Mouse (Mus musculus) lung, postnatal 10 days (tissue): ENCODE results near the gene Spata9.
A peak's percentile ranks its signal among the peaks of the same experiment; 100 is the strongest.

Experiments used
- DNase-seq: peaks from one replicate; pipeline ENCODE4 v3.0.0; 2021

The Spata9 gene

GRCm38 (mm10) chr13:75992169-75993028, 25.4 kb downstream of the Spata9 start:
- DNase-seq, result peak; percentile 38

GRCm38 (mm10) chr13:76003272-76003671, 36.3 kb downstream of the Spata9 start:
- no peak for DNase-seq

DNA sequence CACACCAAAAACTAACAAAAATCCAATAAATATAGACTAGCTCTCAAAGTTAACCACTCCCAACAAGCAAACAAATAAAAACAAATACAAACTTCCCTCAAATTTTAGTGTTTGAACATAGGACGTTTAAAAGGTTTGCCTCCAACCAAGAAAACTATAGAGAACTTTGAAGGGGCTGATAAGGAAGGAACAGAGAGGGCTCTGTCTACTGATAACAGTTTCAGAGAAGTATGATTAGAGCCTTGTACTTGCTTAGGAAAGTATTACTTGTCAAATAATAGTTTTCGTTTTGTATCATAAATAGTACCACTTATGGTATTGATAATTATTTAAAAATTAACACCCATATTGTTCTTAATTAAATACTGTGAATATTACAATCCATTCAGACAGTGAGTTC, 47.6 kb downstream of the Spata9 start:
- DNase-seq, result no peak

DNA sequence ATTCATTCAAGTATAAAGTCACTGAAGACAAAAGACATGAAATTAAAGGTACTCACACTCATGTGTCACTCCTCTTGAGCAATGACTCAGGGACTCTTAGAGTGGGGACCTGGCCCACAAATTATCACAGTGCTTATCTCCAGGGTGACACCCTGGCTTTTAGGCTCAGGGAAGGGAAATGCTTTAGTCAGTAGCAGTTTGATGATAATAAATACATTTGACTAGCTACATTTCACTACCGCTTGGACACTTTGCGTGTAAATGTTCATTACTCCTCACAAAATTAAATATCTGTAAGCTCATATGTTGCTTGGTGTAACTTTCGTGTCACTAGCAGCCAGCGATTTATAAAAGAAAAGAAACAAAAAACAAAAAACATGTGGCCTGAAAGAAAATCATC, 50.5 kb downstream of the Spata9 start:
- DNase-seq, result no peak

- peak; percentile 99 for DNase-seq
These were observed 51.3 kb downstream of the Spata9 start, which contains the start of gene Rfesd for GRCm38 (mm10) chr13:76017974-76018843. Gene Rfesd, minus strand, starts transcription at chr13:76018719.

- no peak for DNase-seq
These were observed 52.0 kb downstream of the Spata9 start for GRCm38 (mm10) chr13:76018844-76019400.

DNA sequence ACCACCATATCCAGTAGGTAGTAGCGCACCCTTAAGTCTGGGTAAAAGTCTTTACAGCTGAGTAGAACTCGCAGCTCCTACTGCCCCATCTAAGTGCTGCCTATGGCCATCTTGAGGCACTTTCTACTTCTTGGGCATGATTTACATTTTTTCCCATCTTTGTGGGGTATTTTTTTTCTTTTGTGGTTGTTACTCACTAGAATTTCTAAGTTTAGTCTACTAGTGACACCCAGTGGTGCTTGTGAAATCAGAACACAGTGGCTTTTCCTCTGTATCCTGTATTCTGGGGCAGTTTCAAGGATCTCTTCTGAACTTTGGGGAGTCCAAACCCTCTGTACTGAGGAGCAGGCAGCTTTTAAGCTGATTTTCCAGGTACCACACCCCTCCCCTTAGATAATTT, 54.8 kb downstream of the Spata9 start:
- peak; percentile 31 for DNase-seq

DNA sequence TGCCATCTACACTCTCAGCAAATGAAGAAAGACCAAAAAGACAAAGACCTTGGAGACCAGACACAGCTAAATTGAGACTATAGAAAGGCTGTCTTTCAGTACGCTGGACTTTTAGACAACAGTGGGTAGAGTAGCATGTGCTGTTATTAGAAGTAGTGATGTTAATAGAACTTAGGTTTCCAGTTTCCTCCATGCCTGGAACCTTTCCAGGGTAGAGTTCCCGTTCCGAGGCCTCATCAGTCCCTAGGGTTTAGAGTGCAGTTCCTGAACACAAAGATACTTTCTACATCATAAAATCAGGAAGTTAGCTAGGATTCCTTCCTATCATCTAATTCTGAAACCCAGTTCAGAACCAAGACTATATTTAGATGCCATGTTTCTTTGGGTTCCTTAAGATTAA, 57.6 kb downstream of the Spata9 start:
- no peak for DNase-seq

DNA sequence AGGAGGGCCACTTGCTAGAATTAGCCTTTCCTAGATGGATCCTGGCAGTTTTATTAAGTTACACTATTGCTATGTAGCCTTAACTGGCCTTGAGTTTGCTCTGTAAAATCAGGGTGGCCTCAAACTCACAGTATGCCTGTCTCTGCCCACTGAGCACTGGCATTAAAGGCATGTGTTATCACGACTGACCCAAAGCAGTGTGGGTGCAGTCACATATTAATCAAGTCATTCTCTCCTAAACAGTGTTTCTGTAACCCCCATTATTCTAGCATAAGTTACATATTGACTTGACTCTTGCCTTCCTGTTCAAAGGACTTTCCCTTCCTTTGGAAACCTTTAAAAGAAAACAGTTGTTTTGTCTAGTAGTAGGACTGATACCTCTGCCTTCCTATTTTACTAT, 75.5 kb downstream of the Spata9 start:
- no peak for DNase-seq

DNA sequence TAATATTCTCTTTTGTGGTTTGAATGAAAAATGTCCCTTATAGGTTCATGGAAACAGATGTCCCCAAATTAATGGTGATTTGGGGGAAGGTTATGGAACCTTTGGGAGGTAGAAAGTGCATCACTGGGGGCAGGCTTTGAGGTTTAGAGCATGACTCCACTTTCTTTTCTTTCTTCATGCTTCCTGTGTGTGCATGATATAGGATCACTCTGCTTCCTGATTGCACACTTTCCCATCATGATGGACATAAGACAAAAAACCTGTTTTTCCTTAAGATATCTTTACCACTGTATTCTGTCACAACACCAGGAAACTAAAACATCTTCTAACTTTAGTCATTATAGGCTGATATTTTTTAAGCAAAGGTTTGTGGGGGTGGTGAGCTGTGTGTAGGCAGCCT, 78.0 kb downstream of the Spata9 start:
- DNase-seq, result no peak
